Mouse (Mus musculus) urinary bladder, adult 18-20 months (tissue): ENCODE results near the gene Gm3448.

Source experiments
- DNase-seq, 2 experiments: peaks; one replicate each; pipeline ENCODE4 v3.0.0; 2022; ENCODE audit warnings: low spot score in 2 of 2, mixed read lengths in 2 of 2

Gene Gm3448

GRCm38 (mm10) chr17:14959979-14960378, 81.4 kb downstream of the Gm3448 start:
- DNase-seq = no peak

DNA sequence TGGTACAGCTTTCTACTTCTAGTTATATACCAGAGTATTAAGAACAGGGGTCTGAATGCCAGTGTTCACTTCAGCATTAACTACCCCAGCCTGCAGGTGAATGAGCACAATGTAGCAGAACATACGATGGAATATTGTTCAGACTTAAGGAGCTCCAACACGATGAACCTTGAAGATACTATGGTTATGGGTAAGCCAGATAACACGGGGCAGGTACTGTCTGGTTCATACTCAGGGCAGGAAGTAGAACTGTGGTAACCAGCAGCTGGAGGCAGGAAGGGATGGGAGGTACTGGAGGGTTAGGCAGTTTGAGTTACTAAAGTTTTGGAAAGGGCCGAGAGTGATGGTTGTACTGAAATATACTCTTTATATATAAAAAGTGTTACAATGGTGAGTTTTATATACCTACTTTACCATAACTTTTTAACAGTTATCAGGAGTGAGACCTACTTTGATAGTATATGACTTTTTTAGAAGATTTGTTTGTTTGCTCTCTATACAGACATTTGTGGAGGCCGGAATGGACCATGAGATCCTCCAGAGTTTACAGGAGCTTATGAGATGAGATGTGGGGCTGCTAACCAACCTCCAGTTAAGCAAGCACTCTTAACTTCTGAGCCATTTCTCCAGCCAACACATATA, 82.5 kb downstream of the Gm3448 start:
- no peak for DNase-seq

- no peak for DNase-seq
Measured at GRCm38 (mm10) chr17:14953452-14953851, 87.9 kb downstream of the Gm3448 start.

DNA sequence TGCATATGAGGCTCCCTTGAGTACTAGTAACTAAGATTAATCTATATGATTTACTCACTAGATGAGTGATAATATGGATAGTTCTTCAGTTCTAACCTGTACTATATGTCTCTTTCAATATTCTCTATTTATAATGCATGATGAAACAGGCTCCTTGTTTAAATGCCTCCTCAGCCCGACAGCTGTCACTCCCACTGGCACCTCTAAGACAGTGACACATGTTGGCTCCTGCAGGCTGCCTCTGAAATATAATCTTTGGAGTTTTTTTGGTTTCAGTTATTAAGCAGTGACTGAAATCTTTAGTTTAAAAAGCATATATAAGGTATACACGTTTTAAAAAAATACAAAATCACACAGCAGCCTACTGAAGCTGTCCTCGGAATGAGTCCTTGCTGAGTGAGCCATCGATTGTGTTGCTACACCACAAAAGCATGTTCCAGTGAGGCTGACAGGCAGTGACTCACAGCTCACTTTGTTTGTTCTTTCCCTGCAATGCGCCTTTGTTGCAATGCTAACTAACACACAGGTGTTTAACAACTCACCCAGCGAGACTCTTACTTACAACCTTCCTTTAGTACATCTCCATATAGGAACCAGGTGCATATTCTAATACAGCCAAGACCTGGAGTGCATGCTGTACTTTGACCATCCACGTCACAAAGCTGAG, 92.0 kb downstream of the Gm3448 start:
- DNase-seq = peak in 1 of 2 experiments; percentile 30
